Mouse (Mus musculus): ENCODE measurements around the gene Sgms2. TPM values are rescaled to one million over a fixed set of nuclear protein-coding genes. Genes with fewer than 3 reads are reported as not detected.

Gene Sgms2
- total and polyA plus RNA-seq, 3 experiments: not detected

- TF ChIP-seq ELF1 (IDR thresholded peaks at IDR 0.05; ENCODE audit: low read depth, low read length) (no peak), KAT2A (IDR thresholded peaks at IDR 0.05; ENCODE audit: insufficient replicate concordance, low read length) (no peak), POLR2A (IDR thresholded peaks at IDR 0.05; ENCODE audit: low read depth, low read length) (no peak)
- H3K9ac ChIP-seq (ENCODE audit: insufficient read depth, low read depth): no peak overlapping the region
- no peaks in the 10 kb centered on the region for H3K9me3 ChIP-seq (replicated peaks; ENCODE audit: low read length)
- no peaks in the 10 kb centered on the region for H3K79me2 ChIP-seq (replicated peaks; ENCODE audit: control insufficient read depth, extremely low read depth, insufficient read depth, poor library complexity, severe bottlenecking)
- dilution Hi-C loops (cut with MboI; ENCODE audit: extremely low pct_ligation_motif_present, extremely low pct_unique_long_range_greater_than_20kb, low sequenced_read_pairs) (no loop called here), in situ Hi-C loops (cut with MboI; ENCODE audit: low pct_ligation_motif_present, low pct_unique_long_range_greater_than_20kb, low sequenced_read_pairs) (no loop called here)
- H3K36me3 ChIP-seq (replicated peaks in 1 of 2; ENCODE audit: control insufficient read depth in 1 of 2, insufficient read depth in 1 of 2, low read length in 1 of 2): no peaks in the 10 kb centered on the region
- H3K27me3 ChIP-seq (replicated peaks): no peaks in the 10 kb centered on the region
- no peak overlapping the region for H3K27ac ChIP-seq (ENCODE audit: insufficient read depth, low read depth)
- no peak overlapping the region for H3K4me2 ChIP-seq (ENCODE audit: insufficient read depth, low read depth, poor library complexity, severe bottlenecking)
- H3K4me1 ChIP-seq (ENCODE audit: control insufficient read depth in 1 of 2, insufficient read depth in 2 of 2): peaks cover 29 to 60% of the 10 kb centered on the region in 2 experiments
- DNase-seq (ENCODE audit: extremely low read depth): no peak
- no peak overlapping the region for H3K4me3 ChIP-seq (replicated peaks in 1 of 3; ENCODE audit: low read depth in 2 of 3, low read length in 2 of 3, poor library complexity in 1 of 3)
These were observed 192.1 kb downstream of the Sgms2 start for GRCm38 (mm10) chr3:131299078-131299477.

GRCm38 (mm10) chr3:131296893-131297292 lies 194.3 kb downstream of the Sgms2 start:
- Histone ChIP-seq H3K36me3 (replicated peaks in 1 of 2; ENCODE audit: control insufficient read depth in 1 of 2, insufficient read depth in 1 of 2, low read length in 1 of 2) (no peaks in the 10 kb centered on the region), H3K4me1 (ENCODE audit: control insufficient read depth in 1 of 2, insufficient read depth in 2 of 2) (peaks cover 24 to 58% of the 10 kb centered on the region in 2 experiments), H3K9ac (ENCODE audit: insufficient read depth, low read depth) (0 out of 2 replicates have a peak overlapping the region, but pooled peaks have one; percentile 2), H3K27me3 (replicated peaks) (no peaks in the 10 kb centered on the region), H3K4me3 (replicated peaks in 1 of 3; ENCODE audit: low read depth in 2 of 3, low read length in 2 of 3, poor library complexity in 1 of 3) (no peak overlapping the region), H3K4me2 (ENCODE audit: insufficient read depth, low read depth, poor library complexity, severe bottlenecking) (peak overlapping the region; percentile 32), H3K79me2 (replicated peaks; ENCODE audit: control insufficient read depth, extremely low read depth, insufficient read depth, poor library complexity, severe bottlenecking) (no peaks in the 10 kb centered on the region), H3K9me3 (replicated peaks; ENCODE audit: low read length) (no peaks in the 10 kb centered on the region), H3K27ac (ENCODE audit: insufficient read depth, low read depth) (peak overlapping the region; percentile 90)
- TF ChIP-seq MEF2A (IDR thresholded peaks at IDR 0.05; ENCODE audit: borderline replicate concordance, low read depth, low read length): peak; percentile 66
- TF ChIP-seq ETS1 (conservative IDR thresholded peaks at IDR 0.05; ENCODE audit: low read depth, low read length): peak; percentile 60; the same call in 1 of the 2 replicates
- TF ChIP-seq SMC3 (IDR thresholded peaks at IDR 0.05; ENCODE audit: low read depth, low read length): no peak
- 0 out of 2 replicates have a peak, but pooled peaks have one; percentile 26 for TF ChIP-seq JUND (conservative IDR thresholded peaks at IDR 0.05; ENCODE audit: low read depth, low read length)
- TF ChIP-seq UBTF (IDR thresholded peaks at IDR 0.05; ENCODE audit: low read depth, low read length): no peak
- peak; percentile 67; the same call in 1 of the 2 replicates for TF ChIP-seq MAX (IDR thresholded peaks at IDR 0.05; ENCODE audit: low read length)
- TF ChIP-seq POLR2AphosphoS2 (IDR thresholded peaks at IDR 0.05; ENCODE audit: low read depth, low read length): no peak
- peak; percentile 27; the same call in 1 of the 2 replicates for TF ChIP-seq BHLHE40 (IDR thresholded peaks at IDR 0.05; ENCODE audit: low read depth, low read length)
- TF ChIP-seq TBP (conservative IDR thresholded peaks at IDR 0.05; ENCODE audit: low read depth, low read length): peak; percentile 69; the same call in 1 of the 2 replicates
- peak; percentile 79 for TF ChIP-seq IRF4 (IDR thresholded peaks at IDR 0.05; ENCODE audit: low read depth, low read length)
- TF ChIP-seq RAD21 (IDR thresholded peaks at IDR 0.05; ENCODE audit: low read depth, low read length): no peak
- no peak for TF ChIP-seq TCF12 (IDR thresholded peaks at IDR 0.05; ENCODE audit: low read depth, low read length)
- TF ChIP-seq ELF1 (IDR thresholded peaks at IDR 0.05; ENCODE audit: low read depth, low read length): peak; percentile 66
- peak; percentile 71 for DNase-seq (ENCODE audit: extremely low read depth)
- in situ Hi-C loops (cut with MboI; ENCODE audit: low pct_ligation_motif_present, low pct_unique_long_range_greater_than_20kb, low sequenced_read_pairs): no loop called here
- dilution Hi-C loops (cut with MboI; ENCODE audit: extremely low pct_ligation_motif_present, extremely low pct_unique_long_range_greater_than_20kb, low sequenced_read_pairs): no loop called here

Data from CH12.LX (cell line).